Mouse (Mus musculus): ENCODE measurements around the gene Gnaq. TPM values are rescaled to one million over a fixed set of nuclear protein-coding genes. Genes with fewer than 3 reads are reported as not detected.

Gnaq gene
- polyA plus RNA-seq, 1 experiment from 2014 or later = 96.9 TPM

Small RNA genes within 50 kb of the gene (microRNA-seq; reads per million reads assigned to microRNA genes)
- gene Mir496b = not detected

Other genes starting within 250 kb of the Gnaq start
- 110 and 114 TPM in 2 replicates for gene Psat1, start 185.5 kb upstream of the Gnaq start, polyA plus RNA-seq (2015; fragmentation: Nextera tagmentation; extraction: Ambion mirVana)
- 36.1 and 39.0 TPM in 2 replicates for gene Cep78, start 147.8 kb upstream of the Gnaq start, polyA plus RNA-seq (2015; fragmentation: Nextera tagmentation; extraction: Ambion mirVana)

Measured in forebrain, embryonic 15.5 days (tissue).